Mouse (Mus musculus) C2C12 (cell line): ENCODE measurements around the gene Ror1. TPM values are rescaled to one million over a fixed set of nuclear protein-coding genes. Genes with fewer than 3 reads are reported as not detected.

ENCODE experiments used
- H3K27me3 ChIP-seq: one replicate; pipeline ENCODE4 v1.6.1; 2011; ENCODE audit not compliant: control insufficient read depth, insufficient read depth, insufficient read length
- H3K36me3 ChIP-seq: one replicate; pipeline ENCODE4 v1.6.1; 2011; ENCODE audit not compliant: control insufficient read depth, insufficient read depth
- H3K4me3 ChIP-seq: one replicate; pipeline ENCODE4 v1.5.1; 2011; ENCODE audit warnings: mild to moderate bottlenecking, control low read depth; ENCODE audit not compliant: poor library complexity, insufficient read depth, severe bottlenecking
- H3K79me2 ChIP-seq: one replicate; pipeline ENCODE4 v1.6.1; 2011; ENCODE audit not compliant: control insufficient read depth, insufficient read depth
- H3K79me3 ChIP-seq: one replicate; pipeline ENCODE4 v1.6.1; 2011; ENCODE audit warnings: low read depth, control low read depth
- H3ac ChIP-seq: one replicate; pipeline ENCODE3; 2011; ENCODE audit warnings: low read depth; ENCODE audit not compliant: control insufficient read depth, insufficient read length
- CEBPB ChIP-seq: IDR thresholded peaks from one replicate; pipeline ENCODE4 v1.6.1; 2011; ENCODE audit warnings: low read depth, mild to moderate bottlenecking, control low read depth, moderate library complexity
- CTCF ChIP-seq: IDR thresholded peaks from one replicate; pipeline ENCODE4 v1.5.1; 2011; ENCODE audit not compliant: control insufficient read depth, insufficient read depth, insufficient read length
- FOSL1 ChIP-seq: IDR thresholded peaks from one replicate; pipeline ENCODE4 v1.8.0; 2011; ENCODE audit warnings: mild to moderate bottlenecking, low read length; ENCODE audit not compliant: poor library complexity, insufficient read depth, severe bottlenecking
- MAX ChIP-seq: IDR thresholded peaks from one replicate; pipeline ENCODE4 v1.6.1; 2011; ENCODE audit warnings: mild to moderate bottlenecking, control low read depth
- MYOD1 ChIP-seq: IDR thresholded peaks from one replicate; pipeline ENCODE4 v1.6.1; 2011; ENCODE audit warnings: low read depth; ENCODE audit not compliant: control insufficient read depth, insufficient read length
- MYOG ChIP-seq: IDR thresholded peaks from one replicate; pipeline ENCODE4 v1.6.1; 2011; ENCODE audit not compliant: control insufficient read depth, insufficient read length; ENCODE audit errors: extremely low read depth
- USF1 ChIP-seq: IDR thresholded peaks from one replicate; pipeline ENCODE4 v1.6.1; 2011; ENCODE audit warnings: low read depth, mild to moderate bottlenecking, control low read depth, moderate library complexity
- polyA plus RNA-seq: library from polyadenylated mRNA; unstranded; fragments of >200 nt; fragmentation: generic; extraction: Trizol; gene quantifications from one replicate; pipeline ENCODE4 v1.2.1, GENCODE M21; 2012; ENCODE audit warnings: missing spikeins

Ror1 gene
- polyA plus RNA-seq, 1 experiment, result 0.04 TPM

GRCm38 (mm10) chr4:100377231-100377630 is 281.6 kb downstream of the Ror1 start:
- TF ChIP-seq CEBPB (no peak), FOSL1 (no peak), MAX (no peak), USF1 (no peak), CTCF (no peak), MYOD1 (no peak), MYOG (no peak)

GRCm38 (mm10) chr4:100377996-100378395 is 282.4 kb downstream of the Ror1 start:
- no peak overlapping the region for H3ac ChIP-seq
- no peaks in the 10 kb centered on the region for H3K27me3 ChIP-seq
- TF ChIP-seq CTCF (no peak), FOSL1 (no peak), USF1 (no peak), CEBPB (no peak), MYOG (no peak), MAX (no peak), MYOD1 (no peak)
- no peaks in the 10 kb centered on the region for H3K79me3 ChIP-seq
- no peaks in the 10 kb centered on the region for H3K79me2 ChIP-seq
- H3K36me3 ChIP-seq, result no peaks in the 10 kb centered on the region
- no peak overlapping the region for H3K4me3 ChIP-seq

More at GRCm38 (mm10) chr4:100377231-100377630, 281.6 kb downstream of the Ror1 start:
- Histone ChIP-seq H3ac (no peak overlapping the region), H3K79me2 (no peaks in the 10 kb centered on the region), H3K4me3 (no peak overlapping the region), H3K79me3 (no peaks in the 10 kb centered on the region), H3K27me3 (no peaks in the 10 kb centered on the region), H3K36me3 (no peaks in the 10 kb centered on the region)

DNA sequence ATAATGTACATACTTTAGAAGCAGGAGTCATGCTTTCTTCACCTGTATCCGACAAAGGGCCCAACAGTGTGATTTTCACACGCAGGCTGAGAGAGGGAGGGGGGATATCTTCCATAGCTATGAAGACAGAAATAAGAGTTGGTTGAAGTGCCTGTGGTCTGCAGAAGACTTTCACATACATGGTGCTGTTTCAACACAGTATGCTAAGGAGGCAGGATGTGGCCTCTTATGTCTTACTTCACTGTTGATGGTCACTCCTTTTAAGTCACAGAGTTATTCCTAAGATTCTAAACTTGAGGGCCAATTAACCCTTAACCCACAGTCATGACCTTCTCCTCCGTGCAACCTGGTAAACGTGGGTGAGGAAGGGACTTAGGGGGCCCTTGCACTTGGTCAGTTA is 286.2 kb downstream of the Ror1 start:
- Histone ChIP-seq H3K27me3 (no peaks in the 10 kb centered on the region), H3K36me3 (no peaks in the 10 kb centered on the region), H3K4me3 (no peak overlapping the region), H3ac (no peak overlapping the region), H3K79me3 (no peaks in the 10 kb centered on the region), H3K79me2 (no peaks in the 10 kb centered on the region)
- no peak for TF ChIP-seq MAX
- TF ChIP-seq MYOD1, result no peak
- no peak for TF ChIP-seq FOSL1
- no peak for TF ChIP-seq CEBPB
- TF ChIP-seq MYOG, result no peak
- TF ChIP-seq CTCF, result no peak
- TF ChIP-seq USF1, result no peak

DNA sequence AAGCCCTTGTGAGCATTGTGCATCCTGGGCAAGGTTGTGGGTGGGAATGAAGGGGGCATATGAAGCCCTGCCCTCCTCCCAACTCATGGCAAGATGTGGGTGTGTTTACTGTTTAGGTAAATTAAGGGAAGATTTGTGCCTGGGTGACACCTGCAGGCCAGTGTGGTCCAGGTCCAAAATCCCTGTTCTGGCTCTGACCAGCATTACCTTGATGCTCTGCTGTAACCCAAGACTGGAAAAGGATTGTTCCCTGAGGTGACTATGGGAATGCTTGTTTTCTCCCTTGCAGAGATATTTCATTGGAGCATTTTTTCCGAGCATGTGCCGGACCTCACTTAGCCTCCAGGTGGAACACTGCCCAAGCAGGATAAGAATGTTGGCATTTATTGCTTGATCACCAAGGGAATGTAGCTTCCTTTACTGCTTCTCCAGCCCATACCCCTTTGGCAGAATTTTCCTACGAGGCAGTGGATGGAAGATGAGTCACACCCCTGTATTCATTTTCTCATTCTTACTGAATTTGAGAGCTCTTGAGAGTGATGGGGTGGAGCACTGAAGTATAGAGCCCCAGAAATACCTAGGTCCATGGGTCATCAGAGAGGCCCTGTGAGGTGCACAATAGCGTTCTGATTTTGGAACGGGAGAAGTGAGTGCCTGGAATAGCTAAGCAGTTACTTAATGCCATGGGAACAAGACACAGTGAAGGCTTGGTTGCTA is 290.8 kb downstream of the Ror1 start:
- Histone ChIP-seq H3K27me3 (no peaks in the 10 kb centered on the region), H3K36me3 (no peaks in the 10 kb centered on the region), H3K79me2 (no peaks in the 10 kb centered on the region), H3K79me3 (no peaks in the 10 kb centered on the region), H3ac (no peak overlapping the region), H3K4me3 (no peak overlapping the region)
- TF ChIP-seq CTCF (no peak), MAX (no peak), USF1 (no peak), CEBPB (no peak), MYOD1 (no peak), MYOG (no peak), FOSL1 (no peak)

- no peaks in the 10 kb centered on the region for H3K36me3 ChIP-seq
- no peak overlapping the region for H3K4me3 ChIP-seq
- no peaks in the 10 kb centered on the region for H3K79me2 ChIP-seq
- TF ChIP-seq FOSL1 (no peak), MAX (no peak), CTCF (no peak), MYOG (no peak), MYOD1 (no peak), CEBPB (no peak), USF1 (no peak)
- no peaks in the 10 kb centered on the region for H3K27me3 ChIP-seq
- H3K79me3 ChIP-seq, result no peaks in the 10 kb centered on the region
- no peak overlapping the region for H3ac ChIP-seq
Measured at GRCm38 (mm10) chr4:100390436-100390835, 294.8 kb downstream of the Ror1 start.
